Mouse (Mus musculus) kidney, postnatal 0 days (tissue): ENCODE measurements around the gene Hmga1. TPM values are rescaled to one million over a fixed set of nuclear protein-coding genes. Genes with fewer than 3 reads are reported as not detected.
A peak's percentile ranks its signal among the peaks of the same experiment; 100 is the strongest.

Experiments
- ATAC-seq: fragments of 200-750 bp; cut with Nextera tagmentation; replicated peaks from 2 replicates; pipeline ENCODE4 v1.8.0; 2017; ENCODE audit warnings: low read depth, moderate number of reproducible peaks, moderate TSS enrichment, moderate library complexity; ENCODE audit not compliant: low FRiP score
- DNase-seq: peaks from one replicate; pipeline ENCODE4 v3.0.0-alpha.2; 2016; ENCODE audit warnings: low spot score
- H3K27ac ChIP-seq: fragments of 300-500 bp; sonication (generic); 2 replicates; pipeline ENCODE4 v1.5.1; 2014; ENCODE audit warnings: mild to moderate bottlenecking
- H3K27me3 ChIP-seq: fragments of 300-500 bp; sonication (generic); 2 replicates; pipeline ENCODE4 v1.6.1; 2014; ENCODE audit warnings: low read length, mixed read lengths; ENCODE audit not compliant: insufficient read depth
- H3K36me3 ChIP-seq: fragments of 300-500 bp; sonication (generic); 2 replicates; pipeline ENCODE4 v1.6.1; 2014; ENCODE audit warnings: low read length, mixed read lengths; ENCODE audit not compliant: insufficient read depth
- H3K4me1 ChIP-seq: fragments of 300-500 bp; sonication (generic); replicated peaks from 2 replicates; pipeline ENCODE4 v1.6.1; 2014; ENCODE audit warnings: antibody characterized with exemption, low read length, mixed read lengths; ENCODE audit not compliant: insufficient read depth
- H3K4me2 ChIP-seq: fragments of 300-500 bp; sonication (generic); 2 replicates; pipeline ENCODE4 v1.6.1; 2014; ENCODE audit warnings: mild to moderate bottlenecking, low read length, moderate library complexity, mixed read lengths
- H3K4me3 ChIP-seq: fragments of 300-500 bp; sonication (generic); replicated peaks from 2 replicates; pipeline ENCODE4 v1.5.1; 2014; ENCODE audit warnings: low read depth, low read length
- H3K9ac ChIP-seq: fragments of 300-500 bp; sonication (generic); 2 replicates; pipeline ENCODE4 v1.6.1; 2014; ENCODE audit warnings: low read depth, low read length
- H3K9me3 ChIP-seq: fragments of 300-500 bp; sonication (generic); replicated peaks from 2 replicates; pipeline ENCODE4 v1.6.1; 2016; ENCODE audit warnings: low read length, inconsistent platforms, mixed read lengths
- CTCF ChIP-seq: IDR thresholded peaks from 2 replicates; pipeline ENCODE4 v1.5.1; 2016; ENCODE audit warnings: antibody characterized with exemption, low read depth, mild to moderate bottlenecking, moderate library complexity
- WGBS: fragments of 180-500 bp; shearing (Covaris S2); extraction: QIAGEN DNeasy Blood & Tissue Kit; methylation state at CpG from one replicate; pipeline ENCODE4 v1.1.7; 2014; 5-methylcytosine and 5-hydroxymethylcytosine counted together
- polyA plus RNA-seq: library from polyadenylated mRNA; unstranded; fragments of >200 nt; fragmentation: Nextera tagmentation; extraction: Ambion mirVana; gene quantifications from 2 replicates; pipeline ENCODE4 v1.2.1, GENCODE M21; 2015

The Hmga1 gene
- polyA plus RNA-seq, 1 experiment from 2014 or later: 131 TPM

- WGBS: 72% methylated on average over 6 of the region's 6 CpGs
- Histone ChIP-seq H3K4me3 (no peak overlapping the region), H3K36me3 (no peaks in the 10 kb centered on the region), H3K9me3 (no peaks in the 10 kb centered on the region), H3K27me3 (no peaks in the 10 kb centered on the region), H3K9ac (no peak overlapping the region), H3K27ac (no peak overlapping the region), H3K4me2 (no peak overlapping the region), H3K4me1 (no peaks in the 10 kb centered on the region)
- ATAC-seq: no peak
- TF ChIP-seq CTCF: no peak
- DNase-seq: no peak
Measured at GRCm38 (mm10) chr17:27527188-27527587, 29.1 kb upstream of the Hmga1 start.

DNA sequence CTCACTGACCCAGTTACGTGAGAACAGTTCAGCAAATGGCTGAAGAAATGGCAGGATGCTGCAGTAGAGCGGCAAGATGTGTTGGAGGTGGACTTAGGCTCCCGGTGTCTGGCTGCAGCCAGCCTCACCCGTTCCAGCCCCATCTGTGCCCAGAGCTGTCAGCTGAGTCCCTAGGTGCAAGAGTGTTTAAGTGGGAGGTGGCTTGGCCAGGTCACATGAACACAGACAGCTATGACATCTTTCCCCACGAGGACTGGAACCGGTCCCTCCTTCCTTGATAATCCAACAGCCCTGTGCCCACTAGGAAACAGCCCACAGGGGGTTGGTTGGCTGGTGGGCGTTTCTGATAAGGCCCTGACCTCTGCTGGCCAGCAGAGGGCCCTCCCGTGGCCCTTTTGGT, 28.3 kb upstream of the Hmga1 start:
- H3K9ac ChIP-seq: no peak overlapping the region
- 40% methylated on average over 8 of the region's 8 CpGs for WGBS
- TF ChIP-seq CTCF: no peak; the same call in 1 of the 2 replicates
- H3K4me3 ChIP-seq: no peak overlapping the region
- H3K4me1 ChIP-seq: no peaks in the 10 kb centered on the region
- H3K4me2 ChIP-seq: no peak overlapping the region
- H3K27ac ChIP-seq: no peak overlapping the region
- H3K27me3 ChIP-seq: no peaks in the 10 kb centered on the region
- DNase-seq (no peak), ATAC-seq (peak; percentile 72)
- no peaks in the 10 kb centered on the region for H3K9me3 ChIP-seq
- H3K36me3 ChIP-seq: no peaks in the 10 kb centered on the region

- no peak overlapping the region for H3K27ac ChIP-seq
- WGBS: 57% methylated on average over 5 of the region's 5 CpGs
- H3K4me2 ChIP-seq: no peak overlapping the region
- no peak for ATAC-seq
- no peak overlapping the region for H3K4me3 ChIP-seq
- TF ChIP-seq CTCF: no peak
- H3K9me3 ChIP-seq: no peaks in the 10 kb centered on the region
- no peak for DNase-seq
- H3K4me1 ChIP-seq: no peaks in the 10 kb centered on the region
- no peak overlapping the region for H3K9ac ChIP-seq
- H3K36me3 ChIP-seq: no peaks in the 10 kb centered on the region
- no peaks in the 10 kb centered on the region for H3K27me3 ChIP-seq
Measured at GRCm38 (mm10) chr17:27528767-27529166, 27.5 kb upstream of the Hmga1 start.

GRCm38 (mm10) chr17:27532095-27532494, 24.2 kb upstream of the Hmga1 start:
- no peak for DNase-seq
- Histone ChIP-seq H3K4me1 (no peaks in the 10 kb centered on the region), H3K9me3 (no peaks in the 10 kb centered on the region), H3K27ac (no peak overlapping the region), H3K27me3 (no peaks in the 10 kb centered on the region), H3K36me3 (no peaks in the 10 kb centered on the region), H3K9ac (no peak overlapping the region), H3K4me3 (no peak overlapping the region), H3K4me2 (no peak overlapping the region)
- TF ChIP-seq CTCF: no peak
- WGBS: 85% methylated on average over 8 of the region's 8 CpGs
- ATAC-seq: no peak

DNA sequence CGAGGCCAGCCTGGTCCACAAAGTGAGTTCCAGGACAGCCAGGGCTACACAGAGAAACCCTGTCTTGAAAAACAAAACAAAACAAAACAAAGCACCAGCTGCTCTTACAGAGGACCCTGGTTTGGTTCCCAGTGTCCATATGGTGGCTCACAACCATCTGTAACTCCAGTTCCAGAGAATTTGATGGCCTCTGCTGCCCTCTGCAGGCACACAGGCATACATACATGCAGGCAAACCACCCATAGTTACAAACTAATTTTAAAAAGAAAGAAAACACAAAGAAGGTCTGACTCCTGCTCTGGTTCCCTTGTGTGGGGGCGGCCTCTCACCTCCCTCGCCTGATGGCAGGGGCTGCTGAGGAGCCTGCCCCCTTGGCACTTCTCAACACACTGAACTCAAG, 22.9 kb upstream of the Hmga1 start:
- 82% methylated on average over 3 of the region's 3 CpGs for WGBS

GRCm38 (mm10) chr17:27534718-27535117, 21.6 kb upstream of the Hmga1 start:
- Histone ChIP-seq H3K27ac (no peak overlapping the region), H3K4me1 (no peaks in the 10 kb centered on the region), H3K4me3 (no peak overlapping the region), H3K4me2 (no peak overlapping the region), H3K36me3 (no peaks in the 10 kb centered on the region), H3K9me3 (no peaks in the 10 kb centered on the region), H3K9ac (no peak overlapping the region), H3K27me3 (no peaks in the 10 kb centered on the region)
- 5% methylated on average over 10 of the region's 10 CpGs for WGBS
- peak; percentile 86 for DNase-seq
- TF ChIP-seq CTCF: peak; percentile 99
- peak; percentile 63 for ATAC-seq

More for the DNA sequence above, 22.9 kb upstream of the Hmga1 start:
- Histone ChIP-seq H3K4me3 (no peak overlapping the region), H3K9me3 (no peaks in the 10 kb centered on the region), H3K27ac (no peak overlapping the region), H3K27me3 (no peaks in the 10 kb centered on the region), H3K4me1 (no peaks in the 10 kb centered on the region), H3K4me2 (no peak overlapping the region), H3K9ac (no peak overlapping the region), H3K36me3 (no peaks in the 10 kb centered on the region)
- peak; percentile 47; the same call in 1 of the 2 replicates for TF ChIP-seq CTCF
- DNase-seq: no peak
- ATAC-seq: no peak

- Histone ChIP-seq H3K9me3 (no peaks in the 10 kb centered on the region), H3K9ac (no peak overlapping the region), H3K4me3 (no peak overlapping the region), H3K27ac (no peak overlapping the region), H3K36me3 (no peaks in the 10 kb centered on the region), H3K27me3 (no peaks in the 10 kb centered on the region), H3K4me2 (no peak overlapping the region), H3K4me1 (no peaks in the 10 kb centered on the region)
- WGBS: 68% methylated on average over 2 of the region's 2 CpGs
- TF ChIP-seq CTCF: no peak
- ATAC-seq (no peak), DNase-seq (no peak)
Measured at GRCm38 (mm10) chr17:27541261-27541660, 15.0 kb upstream of the Hmga1 start.
